Mouse (Mus musculus): ENCODE measurements at regions not wholly inside any gene's neighbourhood (a gene's known extent, or its start where the extent isn't known, plus 50 kb on each side); places are given as distances from the start of the nearest gene placed in this dataset.
"Not testable (repeated sequence)": the region's sequence is repeated elsewhere in the genome, so short reads cannot be mapped to it uniquely, and the experiment has no call there.

DNA sequence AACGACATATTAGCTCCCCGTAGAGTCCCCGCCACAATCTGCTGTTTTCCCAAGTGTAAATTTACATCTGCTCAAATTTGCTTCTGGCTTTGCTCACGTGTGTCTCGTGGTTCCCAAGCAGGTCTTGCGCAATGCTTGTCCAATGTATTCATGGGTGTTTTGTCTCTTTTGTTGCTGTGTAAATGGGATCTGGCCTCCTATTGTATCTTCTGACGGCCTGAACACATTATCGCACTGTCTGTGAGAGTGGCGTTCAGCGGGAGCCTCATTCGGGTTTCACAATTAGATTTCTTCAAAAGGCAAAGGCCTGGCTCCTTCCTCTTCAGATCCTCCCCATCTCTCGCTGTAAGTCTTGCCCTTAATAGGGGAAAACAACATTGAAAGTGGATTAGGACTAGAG, 274.5 kb downstream of the Fam19a5 start:
- Histone ChIP-seq H3K4me1 (replicated peaks) (peaks cover 11% of the 10 kb centered on the region), H3K27ac (replicated peaks) (no peak overlapping the region), H3K9me3 (no peaks in the 10 kb centered on the region), H3K36me3 (no peaks in the 10 kb centered on the region), H3K4me2 (0 out of 2 replicates have a peak overlapping the region, but pooled peaks have one; percentile 4), H3K9ac (no peak overlapping the region), H3K27me3 (no peaks in the 10 kb centered on the region; the same call in 1 of the 2 replicates), H3K4me3 (no peak overlapping the region)
- ATAC-seq (ENCODE audit: low read depth): no peak
- WGBS: 24% methylated on average over 12 of the region's 12 CpGs

DNA sequence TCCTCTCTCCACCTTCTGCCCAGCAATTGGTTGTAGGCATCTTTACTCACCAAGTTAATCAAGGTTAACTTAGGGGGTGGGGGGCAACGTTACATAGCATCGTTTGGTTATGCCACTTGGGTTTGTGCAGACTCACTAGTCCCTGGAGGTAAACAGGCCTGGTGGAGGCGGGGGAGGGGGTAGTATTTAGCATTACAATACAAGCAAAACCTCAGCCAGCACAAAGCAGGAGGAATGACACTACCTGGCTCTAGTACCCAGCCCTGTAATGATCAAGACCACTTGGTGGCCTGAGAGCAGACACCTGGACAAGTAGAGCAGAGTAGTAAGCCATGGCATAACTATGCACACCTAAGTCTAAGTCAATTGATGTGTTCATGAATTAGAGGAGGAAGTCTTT, 298.0 kb downstream of the Fam19a5 start:
- H3K9me3 ChIP-seq: no peaks in the 10 kb centered on the region
- no peak overlapping the region for H3K4me3 ChIP-seq
- ATAC-seq (ENCODE audit: low read depth): no peak
- H3K27me3 ChIP-seq: no peaks in the 10 kb centered on the region
- no peak overlapping the region for H3K4me2 ChIP-seq
- H3K4me1 ChIP-seq (replicated peaks): no peaks in the 10 kb centered on the region
- H3K36me3 ChIP-seq: no peaks in the 10 kb centered on the region
- no peak overlapping the region for H3K9ac ChIP-seq
- WGBS: 52% methylated on average over 3 of the region's 3 CpGs
- H3K27ac ChIP-seq (replicated peaks): no peak overlapping the region

DNA sequence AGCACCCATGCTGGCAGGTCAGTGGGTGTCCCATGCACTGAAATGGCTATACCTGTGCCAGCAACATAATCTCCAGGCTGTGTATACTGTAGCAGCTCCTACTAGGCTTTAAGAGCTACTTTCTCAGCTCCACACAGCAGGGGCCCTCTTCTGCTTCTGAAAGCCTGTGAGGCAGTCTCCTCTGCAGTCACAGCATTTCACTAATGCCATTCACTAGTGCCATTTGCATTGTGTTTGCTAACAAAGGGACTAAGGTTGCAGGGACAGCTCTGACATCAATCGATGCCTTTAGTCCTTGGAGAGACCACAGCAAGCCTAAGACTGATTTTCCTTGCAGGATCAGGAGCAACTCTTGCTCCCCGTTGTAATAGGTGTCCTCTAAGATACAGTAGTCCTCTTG, 315.0 kb downstream of the Fam19a5 start:
- no peak for ATAC-seq (ENCODE audit: low read depth)

DNA sequence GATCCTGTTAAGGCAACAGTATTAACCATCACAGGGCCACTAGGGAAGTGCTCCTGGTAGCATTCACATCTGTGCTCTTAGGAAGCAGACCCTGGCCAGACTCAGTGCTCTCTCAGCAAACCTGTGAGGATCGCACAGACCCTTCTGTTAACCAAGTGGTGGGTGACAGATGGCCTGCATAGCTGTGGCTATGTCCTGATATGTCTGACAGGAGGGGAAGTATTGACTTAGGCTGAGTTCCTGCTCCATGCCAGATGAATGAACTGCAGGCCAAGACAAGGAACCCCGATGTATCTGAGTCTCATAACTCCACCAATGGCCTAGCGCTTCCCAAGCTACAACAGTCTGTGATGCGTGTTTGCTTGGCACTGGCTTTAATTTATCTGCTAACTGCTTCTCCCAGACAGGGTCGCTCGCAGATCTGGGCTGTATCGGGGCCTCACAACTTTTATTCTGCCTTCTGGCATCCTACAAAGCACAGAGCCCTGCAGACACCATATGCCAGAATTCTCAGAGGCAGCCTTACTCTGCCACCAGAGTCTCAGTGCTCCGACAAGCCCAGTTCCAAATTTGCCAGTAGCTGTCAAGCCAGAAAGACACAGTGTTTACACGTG, 332.3 kb downstream of the Fam19a5 start:
- no peaks in the 10 kb centered on the region for H3K4me1 ChIP-seq (replicated peaks)
- H3K4me2 ChIP-seq: no peak overlapping the region
- H3K9me3 ChIP-seq: no peaks in the 10 kb centered on the region
- H3K9ac ChIP-seq: no peak overlapping the region
- H3K27me3 ChIP-seq: no peaks in the 10 kb centered on the region
- no peak for ATAC-seq (ENCODE audit: low read depth)
- WGBS: 65% methylated on average over 9 of the region's 9 CpGs
- H3K36me3 ChIP-seq: no peaks in the 10 kb centered on the region
- H3K27ac ChIP-seq (replicated peaks): no peak overlapping the region
- H3K4me3 ChIP-seq: no peak overlapping the region

More for the DNA sequence above, 315.0 kb downstream of the Fam19a5 start:
- H3K9ac ChIP-seq: no peak overlapping the region
- H3K36me3 ChIP-seq: no peaks in the 10 kb centered on the region
- H3K4me1 ChIP-seq (replicated peaks): peaks cover 5% of the 10 kb centered on the region
- H3K27ac ChIP-seq (replicated peaks): no peak overlapping the region
- H3K4me2 ChIP-seq: no peak overlapping the region
- no peaks in the 10 kb centered on the region for H3K27me3 ChIP-seq
- no peak overlapping the region for H3K4me3 ChIP-seq
- WGBS: 4% methylated on average over 2 of the region's 2 CpGs
- H3K9me3 ChIP-seq: no peaks in the 10 kb centered on the region

DNA sequence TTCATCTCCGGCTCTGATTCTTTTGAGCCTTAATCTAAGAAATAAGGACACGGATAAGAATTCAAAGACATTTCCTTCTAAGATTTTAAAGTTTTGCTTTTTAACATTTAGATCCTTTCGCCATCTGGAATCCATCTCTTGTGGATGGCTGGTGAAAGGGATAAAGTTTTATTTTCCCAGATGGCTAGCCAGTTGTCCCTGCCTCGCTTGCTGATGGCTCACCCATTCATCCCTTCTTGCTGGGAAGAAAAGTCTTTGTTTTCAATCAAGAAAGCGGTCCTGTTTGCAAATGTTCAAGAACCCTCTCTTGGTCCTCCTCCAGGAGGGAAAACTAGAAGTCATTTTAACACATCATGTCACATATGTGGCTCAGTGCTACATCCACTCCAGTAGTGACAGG, 346.8 kb downstream of the Fam19a5 start:
- no peak for ATAC-seq (ENCODE audit: low read depth)
- H3K9me3 ChIP-seq: no peaks in the 10 kb centered on the region
- no peak overlapping the region for H3K9ac ChIP-seq
- H3K4me1 ChIP-seq (replicated peaks): no peaks in the 10 kb centered on the region
- H3K4me3 ChIP-seq: no peak overlapping the region
- H3K36me3 ChIP-seq: no peaks in the 10 kb centered on the region
- WGBS: 88% methylated on average over 5 of the region's 5 CpGs
- no peak overlapping the region for H3K27ac ChIP-seq (replicated peaks)
- no peaks in the 10 kb centered on the region for H3K27me3 ChIP-seq
- H3K4me2 ChIP-seq: no peak overlapping the region

DNA sequence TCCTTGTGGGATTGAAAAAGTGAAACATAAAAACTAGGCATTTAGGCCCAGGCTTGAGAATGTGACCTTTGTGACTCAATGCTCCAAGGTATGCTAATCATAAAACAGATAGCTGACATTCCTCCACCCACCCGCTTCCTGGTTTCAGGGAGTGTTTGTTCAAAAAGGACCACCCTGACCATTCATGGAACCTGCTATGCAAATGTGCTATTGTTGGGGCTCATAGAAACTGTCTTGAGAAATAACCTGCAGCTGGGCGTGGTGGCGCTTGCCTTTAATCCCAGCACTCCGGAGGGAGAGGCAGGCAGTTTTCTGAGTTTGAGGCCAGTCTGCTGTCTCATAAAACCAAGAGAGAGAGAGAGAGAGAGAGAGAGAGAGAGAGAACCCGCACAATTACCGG, 350.8 kb downstream of the Fam19a5 start:
- H3K4me3 ChIP-seq; ATAC-seq (ENCODE audit: low read depth); H3K36me3 ChIP-seq; H3K9ac ChIP-seq; H3K4me1 ChIP-seq (replicated peaks); H3K27ac ChIP-seq (replicated peaks); H3K27me3 ChIP-seq; H3K4me2 ChIP-seq; H3K9me3 ChIP-seq: not testable (repeated sequence)
- 89% methylated on average over 6 of the region's 6 CpGs for WGBS

DNA sequence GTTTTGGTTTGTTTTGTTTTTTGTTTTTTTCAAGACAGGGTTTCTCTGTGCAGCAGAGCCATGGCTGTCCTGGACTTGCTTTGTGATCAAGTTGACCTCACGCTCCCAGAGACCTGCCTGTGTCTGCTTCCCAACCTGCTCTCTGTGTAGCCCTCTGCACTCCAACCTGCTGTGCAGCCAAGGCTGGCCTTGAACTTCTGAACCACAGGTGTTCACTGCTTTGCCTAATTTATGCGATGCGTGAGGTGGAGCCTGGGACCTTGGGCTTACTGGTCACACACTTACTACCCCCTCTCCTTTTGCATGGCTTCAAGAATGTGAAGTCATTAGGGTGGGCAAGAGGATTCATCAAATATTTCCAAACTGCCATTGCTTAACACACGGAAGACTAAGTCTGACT, 354.6 kb downstream of the Fam19a5 start:
- no peak overlapping the region for H3K4me3 ChIP-seq
- no peaks in the 10 kb centered on the region for H3K27me3 ChIP-seq
- WGBS: 90% methylated on average over 4 of the region's 4 CpGs
- no peaks in the 10 kb centered on the region for H3K36me3 ChIP-seq
- H3K4me2 ChIP-seq: no peak overlapping the region
- H3K4me1 ChIP-seq (replicated peaks): peaks cover 6% of the 10 kb centered on the region; the same call in 1 of the 2 replicates
- no peak for ATAC-seq (ENCODE audit: low read depth)
- H3K9ac ChIP-seq: no peak overlapping the region
- no peak overlapping the region for H3K27ac ChIP-seq (replicated peaks)
- no peaks in the 10 kb centered on the region for H3K9me3 ChIP-seq

DNA sequence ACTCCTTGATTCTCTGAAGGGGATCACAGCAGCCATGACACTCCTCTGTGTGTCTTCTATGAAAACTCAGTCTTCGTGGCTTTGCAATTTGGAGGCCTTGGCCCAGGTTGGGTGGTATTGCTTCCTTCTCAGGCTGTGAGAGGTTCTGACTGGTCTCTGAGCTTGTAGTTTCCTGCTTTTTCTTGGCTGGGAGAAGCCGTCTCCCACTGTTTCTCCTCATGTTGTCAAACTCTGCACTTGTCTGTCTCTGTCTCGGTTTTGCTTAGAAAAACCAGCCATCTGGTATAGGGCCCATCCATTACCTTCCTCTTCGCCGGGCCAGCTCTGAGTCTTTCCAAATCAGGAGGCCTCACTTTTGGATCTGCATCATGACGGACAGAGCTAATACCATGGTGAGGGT, 360.3 kb downstream of the Fam19a5 start:
- H3K9ac ChIP-seq: no peak overlapping the region
- H3K9me3 ChIP-seq: no peaks in the 10 kb centered on the region
- no peak overlapping the region for H3K27ac ChIP-seq (replicated peaks)
- ATAC-seq (ENCODE audit: low read depth): no peak
- no peak overlapping the region for H3K4me3 ChIP-seq
- peaks cover 6% of the 10 kb centered on the region; the same call in 1 of the 2 replicates for H3K4me1 ChIP-seq (replicated peaks)
- 89% methylated on average over 6 of the region's 6 CpGs for whole genome bisulfite sequencing
- H3K27me3 ChIP-seq: no peaks in the 10 kb centered on the region
- no peak overlapping the region for H3K4me2 ChIP-seq
- no peaks in the 10 kb centered on the region for H3K36me3 ChIP-seq

DNA sequence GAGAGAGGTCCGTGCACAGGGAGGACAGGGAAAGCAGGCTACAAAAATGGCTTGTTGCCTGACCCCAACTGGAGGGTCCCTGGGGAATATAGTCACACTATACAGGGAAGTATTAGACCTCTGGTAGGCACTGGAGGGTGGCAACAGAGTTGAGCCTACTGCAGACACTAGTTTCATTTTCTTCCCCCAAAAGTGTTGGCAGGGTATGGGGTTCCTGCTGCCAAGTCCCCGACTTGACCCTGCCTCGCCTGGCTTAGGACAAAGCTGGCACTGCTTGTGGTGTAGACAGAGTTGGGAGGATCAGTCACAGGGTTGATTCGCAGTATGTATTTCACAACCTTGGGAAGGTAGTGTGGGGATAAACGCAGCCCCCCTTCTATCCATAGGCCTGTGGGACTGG, 362.2 kb downstream of the Fam19a5 start:
- Histone ChIP-seq H3K9ac (no peak overlapping the region), H3K4me1 (replicated peaks) (peaks cover 8% of the 10 kb centered on the region), H3K4me3 (no peak overlapping the region), H3K4me2 (no peak overlapping the region), H3K27ac (replicated peaks) (no peak overlapping the region), H3K27me3 (no peaks in the 10 kb centered on the region), H3K9me3 (no peaks in the 10 kb centered on the region), H3K36me3 (no peaks in the 10 kb centered on the region)
- 89% methylated on average over 5 of the region's 5 CpGs for WGBS
- no peak for ATAC-seq (ENCODE audit: low read depth)

DNA sequence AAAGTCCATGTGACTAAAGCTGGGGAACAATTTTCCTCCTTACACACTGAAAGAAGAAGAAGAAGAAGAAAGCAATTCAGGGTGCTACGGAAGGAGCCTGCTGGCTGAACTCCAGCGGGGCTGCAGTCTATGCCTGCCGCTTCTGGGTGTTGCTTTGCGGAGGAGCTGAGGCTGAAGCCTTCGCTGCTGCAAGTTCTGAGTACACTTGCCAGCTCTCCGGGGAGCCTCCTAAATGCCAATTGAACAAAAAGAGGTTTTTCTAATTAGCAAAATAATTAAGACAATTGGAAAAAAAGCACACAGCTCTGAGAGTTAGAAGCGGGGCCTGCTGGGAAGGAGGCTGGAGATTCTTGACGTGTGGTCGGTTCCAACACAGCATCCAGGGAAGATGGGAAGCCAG, 378.0 kb downstream of the Fam19a5 start:
- Histone ChIP-seq H3K4me3 (no peak overlapping the region), H3K4me1 (replicated peaks) (no peaks in the 10 kb centered on the region), H3K36me3 (no peaks in the 10 kb centered on the region), H3K4me2 (no peak overlapping the region), H3K9ac (no peak overlapping the region), H3K27ac (replicated peaks) (no peak overlapping the region), H3K27me3 (no peaks in the 10 kb centered on the region), H3K9me3 (no peaks in the 10 kb centered on the region)
- no peak for ATAC-seq (ENCODE audit: low read depth)
- 60% methylated on average over 9 of the region's 9 CpGs for WGBS

DNA sequence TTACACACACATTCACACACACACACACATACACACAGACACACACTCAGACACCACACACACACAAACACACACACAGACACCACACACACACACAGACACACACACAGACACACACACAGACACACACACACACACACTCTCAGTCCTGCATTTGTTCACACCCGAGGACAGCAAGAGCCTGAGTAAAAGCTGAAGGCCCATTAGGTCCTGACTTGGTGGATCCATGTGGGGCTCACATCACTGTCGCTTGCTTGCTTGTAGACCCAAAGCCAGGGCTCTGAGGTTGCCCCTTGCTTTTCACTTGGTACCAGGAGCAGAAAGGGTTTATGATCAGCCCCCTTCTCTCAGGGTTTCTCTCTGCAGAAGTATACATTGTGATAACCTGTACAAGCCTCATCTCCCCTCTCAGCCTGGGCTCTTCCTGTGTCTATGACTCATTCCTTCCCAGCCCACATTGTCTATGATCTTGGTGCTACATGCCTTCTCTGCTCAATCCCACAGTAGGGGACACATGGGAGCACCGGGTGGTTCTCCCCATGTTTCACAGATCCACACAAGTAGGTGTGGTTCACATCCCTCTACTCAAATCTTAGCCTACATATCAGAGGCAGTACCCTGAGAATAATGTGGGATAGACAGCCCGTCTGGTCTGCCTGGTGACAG, 378.8 kb downstream of the Fam19a5 start:
- H3K9ac ChIP-seq: no peak overlapping the region
- H3K4me3 ChIP-seq: no peak overlapping the region
- no peaks in the 10 kb centered on the region for H3K4me1 ChIP-seq (replicated peaks)
- H3K9me3 ChIP-seq: no peaks in the 10 kb centered on the region
- H3K27ac ChIP-seq (replicated peaks): no peak overlapping the region
- no peak for ATAC-seq (ENCODE audit: low read depth)
- 90% methylated on average over 4 of the region's 4 CpGs for WGBS
- no peak overlapping the region for H3K4me2 ChIP-seq
- H3K27me3 ChIP-seq: no peaks in the 10 kb centered on the region
- no peaks in the 10 kb centered on the region for H3K36me3 ChIP-seq

DNA sequence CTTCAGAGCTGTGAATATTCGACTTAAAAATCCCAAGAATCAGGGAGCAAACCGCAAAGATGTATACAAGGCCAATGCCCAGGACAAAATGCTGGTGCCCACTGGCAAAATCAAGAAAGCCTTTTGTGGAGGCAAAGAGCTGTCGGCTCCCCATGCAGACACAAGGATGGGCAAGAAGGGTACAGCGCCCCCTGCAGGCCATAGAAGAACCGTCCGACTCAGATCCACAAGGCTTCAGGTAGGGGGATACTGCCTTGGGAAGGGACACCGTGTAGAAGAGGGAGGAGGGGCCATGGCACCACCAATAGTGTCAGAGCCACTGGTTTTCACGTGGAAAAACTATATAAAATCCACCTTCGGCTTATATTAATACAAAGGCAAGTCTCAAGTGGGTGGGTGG, 379.8 kb downstream of the Fam19a5 start:
- WGBS: 44% methylated on average over 9 of the region's 9 CpGs
- ATAC-seq (ENCODE audit: low read depth): no peak

DNA sequence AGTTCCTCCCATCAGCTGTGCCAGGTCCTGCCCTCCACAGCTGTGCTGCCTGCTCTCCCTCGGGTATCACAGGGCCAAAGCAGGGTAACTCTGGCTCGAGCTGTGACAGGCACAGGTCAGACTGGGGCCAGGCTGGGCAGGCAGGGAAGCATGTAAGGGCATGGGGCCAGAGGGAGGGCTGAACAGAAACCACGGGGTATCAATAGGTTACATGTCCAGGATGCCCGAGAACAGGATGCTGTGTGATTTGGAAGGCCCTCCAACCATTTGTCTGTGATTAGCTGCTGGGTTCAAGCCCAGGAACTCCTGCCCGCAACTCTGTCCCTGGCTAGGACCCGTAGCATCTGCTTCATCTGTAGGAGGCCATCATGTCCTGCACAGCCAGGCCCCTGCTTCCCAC, 391.9 kb downstream of the Fam19a5 start:
- Histone ChIP-seq H3K4me3 (no peak overlapping the region), H3K9ac (no peak overlapping the region), H3K27ac (replicated peaks) (no peak overlapping the region), H3K36me3 (no peaks in the 10 kb centered on the region), H3K4me1 (replicated peaks) (peaks cover 7% of the 10 kb centered on the region; the same call in 1 of the 2 replicates), H3K9me3 (no peaks in the 10 kb centered on the region), H3K4me2 (no peak overlapping the region), H3K27me3 (no peaks in the 10 kb centered on the region)
- ATAC-seq (ENCODE audit: low read depth): no peak
- 79% methylated on average over 6 of the region's 6 CpGs for WGBS

More for the DNA sequence above, 379.8 kb downstream of the Fam19a5 start:
- H3K4me3 ChIP-seq: no peak overlapping the region
- no peaks in the 10 kb centered on the region for H3K4me1 ChIP-seq (replicated peaks)
- H3K27ac ChIP-seq (replicated peaks): no peak overlapping the region
- H3K36me3 ChIP-seq: no peaks in the 10 kb centered on the region
- H3K9me3 ChIP-seq: no peaks in the 10 kb centered on the region
- H3K4me2 ChIP-seq: no peak overlapping the region
- H3K9ac ChIP-seq: no peak overlapping the region
- no peaks in the 10 kb centered on the region for H3K27me3 ChIP-seq

Data from neural tube, embryonic 13.5 days (tissue).